Mouse (Mus musculus) midbrain, embryonic 16.5 days (tissue): ENCODE data around the gene Fezf1. TPM values are rescaled to one million over a fixed set of nuclear protein-coding genes. Genes with fewer than 3 reads are reported as not detected.

Source experiments
- ATAC-seq: fragments of 200-750 bp; cut with Nextera tagmentation; 2 replicates; pipeline ENCODE4 v1.8.0; 2017; ENCODE audit warnings: moderate TSS enrichment
- H3K27ac ChIP-seq: fragments of 300-500 bp; sonication (generic); 2 replicates; pipeline ENCODE4 v1.5.1; 2014; ENCODE audit warnings: mild to moderate bottlenecking, low read length, mixed read lengths
- H3K27me3 ChIP-seq: fragments of 300-500 bp; sonication (generic); 2 replicates; pipeline ENCODE4 v1.6.1; 2014; ENCODE audit warnings: low read depth, low read length, mixed read lengths; ENCODE audit not compliant: control insufficient read depth, insufficient read depth
- H3K36me3 ChIP-seq: fragments of 300-500 bp; sonication (generic); 2 replicates; pipeline ENCODE4 v1.6.1; 2014; ENCODE audit warnings: mild to moderate bottlenecking, low read length, moderate library complexity, mixed read lengths; ENCODE audit not compliant: control insufficient read depth, insufficient read depth
- H3K4me1 ChIP-seq: fragments of 300-500 bp; sonication (generic); 2 replicates; pipeline ENCODE4 v1.6.1; 2014; ENCODE audit warnings: mild to moderate bottlenecking, low read length, mixed read lengths; ENCODE audit not compliant: control insufficient read depth, insufficient read depth
- H3K4me2 ChIP-seq: fragments of 300-500 bp; sonication (generic); 2 replicates; pipeline ENCODE4 v1.6.1; 2014; ENCODE audit warnings: mild to moderate bottlenecking, low read length, mixed read lengths
- H3K4me3 ChIP-seq: fragments of 300-500 bp; sonication (generic); 2 replicates; pipeline ENCODE4 v1.5.1; 2014; ENCODE audit warnings: low read depth, mild to moderate bottlenecking, low read length, moderate library complexity, mixed read lengths
- H3K9ac ChIP-seq: fragments of 300-500 bp; sonication (generic); 2 replicates; pipeline ENCODE4 v1.6.1; 2014; ENCODE audit warnings: low read depth, low read length, mixed read lengths
- H3K9me3 ChIP-seq: fragments of 300-500 bp; sonication (generic); replicated peaks from 2 replicates; pipeline ENCODE4 v1.6.1; 2014; ENCODE audit warnings: mild to moderate bottlenecking, low read length, mixed read lengths; ENCODE audit not compliant: control insufficient read depth, poor library complexity, severe bottlenecking
- WGBS: fragments of 180-500 bp; shearing (Covaris S2); extraction: QIAGEN DNeasy Blood & Tissue Kit; methylation state at CpG from one replicate; pipeline ENCODE4 v1.1.7; 2014; 5-methylcytosine and 5-hydroxymethylcytosine counted together
- polyA plus RNA-seq: library from polyadenylated mRNA; unstranded; fragments of >200 nt; fragmentation: Nextera tagmentation; extraction: Ambion mirVana; gene quantifications from 2 replicates; pipeline ENCODE4 v1.2.1, GENCODE M21; 2015

Fezf1 gene
- polyA plus RNA-seq, 1 experiment from 2014 or later = 4.7 TPM

- H3K27ac ChIP-seq = no peak overlapping the region
- no peak for ATAC-seq
- WGBS = 6% methylated on average over 35 of the region's 36 CpGs
- H3K36me3 ChIP-seq = no peaks in the 10 kb centered on the region
- H3K4me3 ChIP-seq = no peak overlapping the region
- H3K4me1 ChIP-seq = peaks cover 3% of the 10 kb centered on the region; the same call in 1 of the 2 replicates
- H3K9ac ChIP-seq = no peak overlapping the region
- peaks cover 71% of the 10 kb centered on the region for H3K27me3 ChIP-seq
- H3K4me2 ChIP-seq = peak overlapping the region; percentile 22
- H3K9me3 ChIP-seq = no peaks in the 10 kb centered on the region
These were observed 12.0 kb upstream of the Fezf1 start for GRCm38 (mm10) chr6:23260016-23260737.

- Histone ChIP-seq H3K9ac (no peak overlapping the region), H3K4me2 (no peak overlapping the region), H3K36me3 (no peaks in the 10 kb centered on the region), H3K27ac (no peak overlapping the region), H3K4me1 (peaks cover 3% of the 10 kb centered on the region; the same call in 1 of the 2 replicates), H3K4me3 (no peak overlapping the region), H3K27me3 (peaks cover 68% of the 10 kb centered on the region), H3K9me3 (no peaks in the 10 kb centered on the region)
- ATAC-seq = no peak
- 31% methylated on average over 3 of the region's 3 CpGs for WGBS
These were observed 9.8 kb upstream of the Fezf1 start for GRCm38 (mm10) chr6:23257981-23258380.

- Histone ChIP-seq H3K9me3 (no peaks in the 10 kb centered on the region), H3K27ac (no peak overlapping the region), H3K4me1 (peaks cover 3% of the 10 kb centered on the region; the same call in 1 of the 2 replicates), H3K27me3 (peaks cover 55% of the 10 kb centered on the region), H3K4me2 (no peak overlapping the region), H3K36me3 (no peaks in the 10 kb centered on the region), H3K4me3 (no peak overlapping the region), H3K9ac (no peak overlapping the region)
- 13% methylated on average over 8 of the region's 8 CpGs for WGBS
- no peak for ATAC-seq
These were observed 7.0 kb upstream of the Fezf1 start for GRCm38 (mm10) chr6:23255161-23255560.

- Histone ChIP-seq H3K36me3 (no peaks in the 10 kb centered on the region), H3K27ac (no peak overlapping the region), H3K9me3 (no peaks in the 10 kb centered on the region), H3K4me1 (0 out of 2 replicates have a peak, but pooled peaks cover under 1% of the 10 kb centered on the region), H3K27me3 (peaks cover 59% of the 10 kb centered on the region), H3K4me3 (no peak overlapping the region), H3K4me2 (no peak overlapping the region), H3K9ac (no peak overlapping the region)
- 9% methylated on average over 11 of the region's 11 CpGs for WGBS
- ATAC-seq = no peak
These were observed 6.5 kb upstream of the Fezf1 start for GRCm38 (mm10) chr6:23254644-23255043.

- Histone ChIP-seq H3K27ac (no peak overlapping the region), H3K4me3 (no peak overlapping the region), H3K9ac (no peak overlapping the region), H3K27me3 (peaks cover 51% of the 10 kb centered on the region), H3K36me3 (no peaks in the 10 kb centered on the region), H3K9me3 (no peaks in the 10 kb centered on the region), H3K4me1 (peaks cover 5% of the 10 kb centered on the region), H3K4me2 (no peak overlapping the region; the same call in 1 of the 2 replicates)
- ATAC-seq = peak; percentile 29; the same call in 1 of the 2 replicates
- 1% methylated on average over 35 of the region's 43 CpGs for WGBS
These were observed 5.5 kb upstream of the Fezf1 start for GRCm38 (mm10) chr6:23253353-23254311.

- H3K4me2 ChIP-seq = no peak overlapping the region
- no peak overlapping the region for H3K27ac ChIP-seq
- H3K4me1 ChIP-seq = peaks cover 8% of the 10 kb centered on the region
- no peaks in the 10 kb centered on the region for H3K9me3 ChIP-seq
- H3K4me3 ChIP-seq = no peak overlapping the region
- ATAC-seq = no peak
- peaks cover 48% of the 10 kb centered on the region for H3K27me3 ChIP-seq
- H3K9ac ChIP-seq = no peak overlapping the region
- no peaks in the 10 kb centered on the region for H3K36me3 ChIP-seq
- 3% methylated on average over 20 of the region's 20 CpGs for WGBS
These were observed 4.3 kb upstream of the Fezf1 start for GRCm38 (mm10) chr6:23252196-23253135.

- no peak overlapping the region for H3K27ac ChIP-seq
- ATAC-seq = no peak
- peaks cover 9% of the 10 kb centered on the region for H3K4me1 ChIP-seq
- H3K4me3 ChIP-seq = no peak overlapping the region
- peaks cover 44% of the 10 kb centered on the region for H3K27me3 ChIP-seq
- H3K9ac ChIP-seq = no peak overlapping the region
- 7% methylated on average over 3 of the region's 3 CpGs for WGBS
- H3K4me2 ChIP-seq = no peak overlapping the region
- H3K9me3 ChIP-seq = no peaks in the 10 kb centered on the region
- H3K36me3 ChIP-seq = no peaks in the 10 kb centered on the region
These were observed 3.3 kb upstream of the Fezf1 start for GRCm38 (mm10) chr6:23251431-23251830.

GRCm38 (mm10) chr6:23250288-23250955, 2.3 kb upstream of the Fezf1 start:
- no peak for ATAC-seq
- peaks cover 9% of the 10 kb centered on the region for H3K4me1 ChIP-seq
- H3K4me2 ChIP-seq = no peak overlapping the region
- H3K27ac ChIP-seq = no peak overlapping the region
- peaks cover 46% of the 10 kb centered on the region for H3K27me3 ChIP-seq
- H3K4me3 ChIP-seq = no peak overlapping the region; the same call in 1 of the 2 replicates
- H3K9me3 ChIP-seq = no peaks in the 10 kb centered on the region
- no peak overlapping the region for H3K9ac ChIP-seq
- WGBS = under 1% methylated on average over 22 of the region's 22 CpGs
- H3K36me3 ChIP-seq = no peaks in the 10 kb centered on the region
